8 mouse cellular contexts compared by ENCODE assay signal in the genomic region with DNA sequence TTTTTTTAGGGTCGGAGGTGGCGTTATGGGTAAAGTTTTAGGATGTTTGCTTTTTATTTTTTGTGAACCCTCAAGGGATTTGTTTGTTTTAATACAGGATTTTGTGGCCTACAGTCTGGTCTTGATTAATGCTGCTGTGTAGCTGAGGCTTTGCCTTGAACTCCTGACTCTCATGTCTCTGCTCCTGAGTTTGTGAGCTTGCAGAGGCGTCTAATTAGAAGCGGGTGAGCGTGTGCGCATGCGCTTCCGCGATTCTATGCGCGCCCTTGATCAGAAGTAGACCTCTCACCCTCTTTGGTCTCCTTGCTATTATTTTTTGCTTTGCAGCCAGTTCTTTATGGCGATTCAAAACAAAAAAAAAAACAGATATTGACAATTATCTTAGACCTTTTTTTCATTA. TPM values are rescaled to one million over a fixed set of nuclear protein-coding genes. Genes with fewer than 3 reads are reported as not detected.
DNase-seq lines count a peak whose midpoint lies in the region; ATAC-seq lines count a peak whose summit lies in the region.

No protein-coding gene starts in this region.

- peaks cover 49% of the 10 kb centered on the region for H3K4me1 ChIP-seq in kidney, embryonic 15.5 days
- peaks cover 2% of the 10 kb centered on the region; the same call in 1 of the 2 replicates for H3K4me1 ChIP-seq in hindbrain, embryonic 11.5 days (replicated peaks; ENCODE audit: control insufficient read depth, insufficient read depth, low read length)
- peaks cover 18% of the 10 kb centered on the region for H3K4me1 ChIP-seq in midbrain, embryonic 12.5 days

- H3K9ac ChIP-seq in kidney, embryonic 15.5 days, result peak overlapping the region; percentile 81; the same call in 1 of the 2 replicates
- no peak overlapping the region for H3K9ac ChIP-seq in hindbrain, embryonic 11.5 days (ENCODE audit: low read depth, low read length)
- H3K9ac ChIP-seq in midbrain, embryonic 12.5 days (replicated peaks), result peak overlapping the region; percentile 60; the same call in 1 of the 2 replicates

- DNase-seq in kidney, postnatal 10 days, result no peak
- DNase-seq in T-cell, adult 2 months (ENCODE audit: low spot score), result peak; percentile 41
- DNase-seq in hindbrain, embryonic 11.5 days (ENCODE audit: low spot score), result no peak
- no peak for DNase-seq in frontal cortex, postnatal 36 days (ENCODE audit: low spot score in 2 of 2)
- no peak for DNase-seq in urinary bladder, postnatal 14 days (ENCODE audit: low spot score)
- DNase-seq in adrenal gland, adult 18-20 months (ENCODE audit: low spot score in 2 of 2), result no peak

- H3K27me3 ChIP-seq in kidney, embryonic 15.5 days, result no peaks in the 10 kb centered on the region
- no peaks in the 10 kb centered on the region for H3K27me3 ChIP-seq in hindbrain, embryonic 11.5 days (ENCODE audit: control insufficient read depth, insufficient read depth, low read length)
- H3K27me3 ChIP-seq in midbrain, embryonic 12.5 days, result no peaks in the 10 kb centered on the region

- peak overlapping the region; percentile 87; the same call in 1 of the 2 replicates for H3K27ac ChIP-seq in kidney, embryonic 15.5 days
- no peak overlapping the region for H3K27ac ChIP-seq in hindbrain, embryonic 11.5 days (ENCODE audit: low read depth, low read length)
- H3K27ac ChIP-seq in midbrain, embryonic 12.5 days (replicated peaks), result no peak overlapping the region

- no peaks in the 10 kb centered on the region for H3K9me3 ChIP-seq in kidney, embryonic 15.5 days (replicated peaks)
- H3K9me3 ChIP-seq in hindbrain, embryonic 11.5 days (ENCODE audit: control insufficient read depth, low read length), result no peaks in the 10 kb centered on the region
- no peaks in the 10 kb centered on the region for H3K9me3 ChIP-seq in midbrain, embryonic 12.5 days

- ATAC-seq in kidney, embryonic 15.5 days (replicated peaks; ENCODE audit: low FRiP score), result no peak
- no peak for ATAC-seq in hindbrain, embryonic 11.5 days (ENCODE audit: low FRiP score)
- ATAC-seq in midbrain, embryonic 12.5 days (ENCODE audit: low FRiP score, low read depth), result no peak

- H3K4me3 ChIP-seq in kidney, embryonic 15.5 days (replicated peaks), result peak overlapping the region; percentile 93
- H3K4me3 ChIP-seq in hindbrain, embryonic 11.5 days (ENCODE audit: low read depth, low read length), result peak overlapping the region; percentile 70
- peak overlapping the region; percentile 61 for H3K4me3 ChIP-seq in midbrain, embryonic 12.5 days

- H3K36me3 ChIP-seq in kidney, embryonic 15.5 days, result no peaks in the 10 kb centered on the region
- H3K36me3 ChIP-seq in hindbrain, embryonic 11.5 days (ENCODE audit: control insufficient read depth, insufficient read depth, low read length), result no peaks in the 10 kb centered on the region
- no peaks in the 10 kb centered on the region for H3K36me3 ChIP-seq in midbrain, embryonic 12.5 days

- 74% methylated on average over 12 of the region's 12 CpGs for WGBS in kidney, embryonic 15.5 days
- WGBS in hindbrain, embryonic 11.5 days, result 75% methylated on average over 12 of the region's 12 CpGs
- WGBS in midbrain, embryonic 12.5 days, result 81% methylated on average over 12 of the region's 12 CpGs

- peak overlapping the region; percentile 79 for H3K4me2 ChIP-seq in kidney, embryonic 15.5 days
- peak overlapping the region; percentile 41 for H3K4me2 ChIP-seq in hindbrain, embryonic 11.5 days (replicated peaks; ENCODE audit: low read depth, low read length)
- peak overlapping the region; percentile 60 for H3K4me2 ChIP-seq in midbrain, embryonic 12.5 days (replicated peaks)

RNA-seq across cellular contexts. Expression of gene Pkig, which starts 1.2 kb away (rescaled TPM):
- 167 and 174 TPM in 2 replicates for polyA plus RNA-seq in kidney, embryonic 15.5 days (2015; fragmentation: Nextera tagmentation; extraction: Ambion mirVana)
- polyA plus RNA-seq in hindbrain, embryonic 11.5 days (2014; fragmentation: Nextera tagmentation; extraction: Ambion mirVana), result 136 and 138 TPM in 2 replicates
- 120 and 125 TPM in 2 replicates for polyA plus RNA-seq in midbrain, embryonic 12.5 days (2016; fragmentation: Nextera tagmentation; extraction: Ambion mirVana)
- 10 to 100 TPM; 37.4 to 38.3 TPM for total RNA-seq in adrenal gland, adult 18-20 months (2021)

RNA-seq across cellular contexts. Expression of gene Serinc3, which starts 14.5 kb away (rescaled TPM):
- 43.7 and 44.0 TPM in 2 replicates for polyA plus RNA-seq in kidney, embryonic 15.5 days (2015; fragmentation: Nextera tagmentation; extraction: Ambion mirVana)
- 35.7 and 38.4 TPM in 2 replicates for polyA plus RNA-seq in hindbrain, embryonic 11.5 days (2014; fragmentation: Nextera tagmentation; extraction: Ambion mirVana)
- polyA plus RNA-seq in midbrain, embryonic 12.5 days (2016; fragmentation: Nextera tagmentation; extraction: Ambion mirVana), result 35.0 and 36.9 TPM in 2 replicates
- total RNA-seq in adrenal gland, adult 18-20 months (2021), result 100 to 1,000 TPM; 521 to 567 TPM

RNA-seq across cellular contexts. Expression of gene Ttpal, which starts 57.3 kb away (rescaled TPM):
- 29.2 and 30.6 TPM in 2 replicates for polyA plus RNA-seq in kidney, embryonic 15.5 days (2015; fragmentation: Nextera tagmentation; extraction: Ambion mirVana)
- 40.2 and 42.2 TPM in 2 replicates for polyA plus RNA-seq in hindbrain, embryonic 11.5 days (2014; fragmentation: Nextera tagmentation; extraction: Ambion mirVana)
- polyA plus RNA-seq in midbrain, embryonic 12.5 days (2016; fragmentation: Nextera tagmentation; extraction: Ambion mirVana), result 52.3 and 53.2 TPM in 2 replicates
- 10 to 100 TPM; 29.2 to 34.0 TPM for total RNA-seq in adrenal gland, adult 18-20 months (2021)
